8 mouse cellular contexts compared by ENCODE assay signal in genomic region chr17:83916684-83917166, GRCm38 (mm10).
DNase-seq lines count a peak whose midpoint lies in the region; ATAC-seq and TF ChIP-seq lines count a peak whose summit lies in the region.

No protein-coding gene starts in this region.

- no peak for ATAC-seq in forebrain, embryonic 12.5 days (ENCODE audit: low FRiP score)
- ATAC-seq in granulocyte monocyte progenitor cell, adult 5-6 weeks (replicated peaks; ENCODE audit: poor library complexity, severe bottlenecking), result peak; percentile 64
- ATAC-seq in kidney, embryonic 15.5 days (replicated peaks; ENCODE audit: low FRiP score), result peak; percentile 78

- TF ChIP-seq CTCF in small intestine, adult 2 months (IDR thresholded peaks at IDR 0.05; ENCODE audit: extremely low read depth, insufficient read length, insufficient replicate concordance, low read depth, low read length), result no peak

- H3K27ac ChIP-seq in forebrain, embryonic 10.5 days, result peak overlapping the region; percentile 62
- H3K27ac ChIP-seq in forebrain, embryonic 12.5 days, result no peak overlapping the region
- peak overlapping the region; percentile 85 for H3K27ac ChIP-seq in kidney, embryonic 15.5 days
- peak overlapping the region; percentile 2; the same call in 1 of the 2 replicates for H3K27ac ChIP-seq in small intestine, adult 2 months (ENCODE audit: insufficient read depth, low read depth, low read length)

- 74% methylated on average over 10 of the region's 10 CpGs for WGBS in forebrain, embryonic 10.5 days
- WGBS in forebrain, embryonic 12.5 days, result 69% methylated on average over 10 of the region's 10 CpGs
- 22% methylated on average over 10 of the region's 10 CpGs for WGBS in kidney, embryonic 15.5 days
- WGBS in small intestine, adult 2 months, result 15% methylated on average over 10 of the region's 10 CpGs

- H3K27me3 ChIP-seq in forebrain, embryonic 10.5 days (ENCODE audit: poor library complexity, severe bottlenecking), result no peaks in the 10 kb centered on the region; the same call in 1 of the 2 replicates
- no peaks in the 10 kb centered on the region for H3K27me3 ChIP-seq in forebrain, embryonic 12.5 days
- H3K27me3 ChIP-seq in kidney, embryonic 15.5 days, result no peaks in the 10 kb centered on the region
- no peaks in the 10 kb centered on the region for H3K27me3 ChIP-seq in small intestine, adult 2 months (ENCODE audit: control insufficient read depth, insufficient read depth, low read length)

- H3K4me2 ChIP-seq in forebrain, embryonic 12.5 days, result no peak overlapping the region
- no peak overlapping the region for H3K4me2 ChIP-seq in kidney, embryonic 15.5 days

- no peak overlapping the region for H3K4me3 ChIP-seq in forebrain, embryonic 10.5 days
- H3K4me3 ChIP-seq in forebrain, embryonic 12.5 days (replicated peaks), result no peak overlapping the region
- H3K4me3 ChIP-seq in kidney, embryonic 15.5 days (replicated peaks), result no peak overlapping the region
- no peak overlapping the region for H3K4me3 ChIP-seq in small intestine, adult 2 months (ENCODE audit: low read depth, low read length)

- peaks cover 56% of the 10 kb centered on the region for H3K4me1 ChIP-seq in forebrain, embryonic 10.5 days
- H3K4me1 ChIP-seq in forebrain, embryonic 12.5 days, result peaks cover 8% of the 10 kb centered on the region; the same call in 1 of the 2 replicates
- H3K4me1 ChIP-seq in kidney, embryonic 15.5 days, result peaks cover 48% of the 10 kb centered on the region
- H3K4me1 ChIP-seq in small intestine, adult 2 months (ENCODE audit: control insufficient read depth, insufficient read depth, insufficient read length, low read length), result peaks cover 8% of the 10 kb centered on the region

- H3K36me3 ChIP-seq in forebrain, embryonic 10.5 days (replicated peaks), result no peaks in the 10 kb centered on the region
- H3K36me3 ChIP-seq in forebrain, embryonic 12.5 days (replicated peaks), result no peaks in the 10 kb centered on the region
- no peaks in the 10 kb centered on the region for H3K36me3 ChIP-seq in kidney, embryonic 15.5 days
- H3K36me3 ChIP-seq in small intestine, adult 2 months (ENCODE audit: control insufficient read depth, insufficient read depth, low read length), result no peaks in the 10 kb centered on the region

- no peak for DNase-seq in forebrain, embryonic 10.5 days (ENCODE audit: extremely low spot score, low spot score)
- DNase-seq in 3T3-L1 (ENCODE audit: low read depth, low spot score), result peak; percentile 67
- no peak for DNase-seq in T-cell, adult 2 months (ENCODE audit: low spot score)
- no peak for DNase-seq in layer of hippocampus, postnatal 36 days

- no peak overlapping the region for H3K9ac ChIP-seq in forebrain, embryonic 12.5 days
- H3K9ac ChIP-seq in kidney, embryonic 15.5 days, result no peak overlapping the region

- H3K9me3 ChIP-seq in forebrain, embryonic 10.5 days, result no peaks in the 10 kb centered on the region
- no peaks in the 10 kb centered on the region for H3K9me3 ChIP-seq in forebrain, embryonic 12.5 days
- no peaks in the 10 kb centered on the region for H3K9me3 ChIP-seq in kidney, embryonic 15.5 days (replicated peaks)

- TF ChIP-seq POLR2A in small intestine, adult 2 months (IDR thresholded peaks at IDR 0.05; ENCODE audit: low read depth, low read length), result no peak
